Mouse (Mus musculus) layer of hippocampus, postnatal 14 days (tissue): Measurements from ENCODE around the gene Gm4858. TPM values are rescaled to one million over a fixed set of nuclear protein-coding genes. Genes with fewer than 3 reads are reported as not detected.
"Not testable (repeated sequence)": the region's sequence is repeated elsewhere in the genome, so short reads cannot be mapped to it uniquely, and the experiment has no call there.

Source experiments
- DNase-seq, 2 experiments: peaks; one replicate each; pipeline ENCODE4 v3.0.0; 2021 to 2022; ENCODE audit warnings: low spot score in 2 of 2, mixed read lengths in 1 of 2
- long read RNA-seq, 2 experiments: library from polyadenylated mRNA; stranded (forward); transcript quantifications; one replicate each; pipeline ENCODE4 v2.0.0; 2021
- total RNA-seq, 2 experiments: library from RNA; stranded (reverse); gene quantifications; 2 replicates each; pipeline ENCODE4 v1.2.3; 2021

The Gm4858 gene
- not detected for total RNA-seq
- long read RNA-seq, experiment 1: 0 reads
- long read RNA-seq, experiment 2: 0 reads

DNA sequence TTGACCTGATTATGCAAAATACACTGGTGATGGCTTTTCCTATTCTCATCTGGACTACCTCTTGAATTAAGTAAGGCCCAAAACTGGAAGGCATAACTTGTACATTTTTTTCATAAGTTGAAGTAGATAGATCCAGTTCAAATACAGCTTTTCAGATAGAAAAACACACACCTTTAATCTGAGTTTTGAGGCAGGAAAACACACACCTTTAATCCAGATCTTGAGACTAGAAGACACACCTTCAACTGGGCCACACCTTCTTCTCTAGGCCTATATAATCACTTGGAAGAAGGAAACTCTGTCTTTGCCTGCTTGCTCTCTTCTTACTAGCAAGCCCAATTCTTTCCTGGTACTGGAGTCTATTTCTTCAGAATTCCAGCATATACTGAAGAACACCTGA, at the start of gene Gm4858:
Gene Gm4858, plus strand, starts transcription at position 301 of the 400 bp plus-strand sequence.
- DNase-seq: not testable (repeated sequence)

DNA sequence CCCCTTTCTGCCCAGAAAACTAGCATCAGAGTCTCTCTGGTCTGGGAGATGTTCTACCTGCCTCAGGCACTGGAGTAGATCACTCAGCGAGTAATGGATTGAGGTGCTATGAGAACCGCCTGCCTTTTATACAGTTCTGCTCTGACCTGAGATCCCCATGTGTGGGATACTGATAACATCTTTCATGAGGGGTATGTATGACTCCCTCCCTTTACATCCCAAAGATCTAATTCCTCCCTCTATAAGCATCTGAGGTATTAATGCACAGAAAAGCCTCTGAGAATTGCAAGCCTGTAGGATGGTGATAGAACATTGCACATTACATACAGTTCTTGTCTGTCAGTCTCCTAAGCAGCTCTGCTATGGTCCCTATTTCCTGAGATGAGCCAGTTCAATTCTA, 49.7 kb upstream of the Gm4858 start, which contains the start of gene Lce1m:
Gene Lce1m, minus strand, starts transcription at position 101 of the 400 bp plus-strand sequence.
- no peak for DNase-seq

DNA sequence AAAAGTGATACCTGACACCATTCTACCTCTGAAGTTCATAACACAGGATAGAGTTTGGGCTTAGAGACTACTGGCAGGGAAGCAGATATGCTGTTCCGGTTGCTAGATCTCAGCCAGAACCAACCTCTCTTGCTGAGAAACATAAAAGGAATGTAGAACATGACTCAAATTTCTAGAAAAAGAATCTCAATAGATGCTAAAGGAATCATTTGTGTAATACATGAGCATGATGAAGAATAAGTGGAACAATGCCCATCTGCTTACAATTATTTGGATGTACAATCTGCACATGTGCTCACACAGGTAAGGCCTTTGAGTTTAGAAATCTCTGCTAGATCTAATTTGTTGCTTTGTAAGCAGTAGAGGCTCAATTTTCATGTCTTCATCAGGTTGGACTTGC, 47.5 kb upstream of the Gm4858 start:
- DNase-seq: no peak

DNA sequence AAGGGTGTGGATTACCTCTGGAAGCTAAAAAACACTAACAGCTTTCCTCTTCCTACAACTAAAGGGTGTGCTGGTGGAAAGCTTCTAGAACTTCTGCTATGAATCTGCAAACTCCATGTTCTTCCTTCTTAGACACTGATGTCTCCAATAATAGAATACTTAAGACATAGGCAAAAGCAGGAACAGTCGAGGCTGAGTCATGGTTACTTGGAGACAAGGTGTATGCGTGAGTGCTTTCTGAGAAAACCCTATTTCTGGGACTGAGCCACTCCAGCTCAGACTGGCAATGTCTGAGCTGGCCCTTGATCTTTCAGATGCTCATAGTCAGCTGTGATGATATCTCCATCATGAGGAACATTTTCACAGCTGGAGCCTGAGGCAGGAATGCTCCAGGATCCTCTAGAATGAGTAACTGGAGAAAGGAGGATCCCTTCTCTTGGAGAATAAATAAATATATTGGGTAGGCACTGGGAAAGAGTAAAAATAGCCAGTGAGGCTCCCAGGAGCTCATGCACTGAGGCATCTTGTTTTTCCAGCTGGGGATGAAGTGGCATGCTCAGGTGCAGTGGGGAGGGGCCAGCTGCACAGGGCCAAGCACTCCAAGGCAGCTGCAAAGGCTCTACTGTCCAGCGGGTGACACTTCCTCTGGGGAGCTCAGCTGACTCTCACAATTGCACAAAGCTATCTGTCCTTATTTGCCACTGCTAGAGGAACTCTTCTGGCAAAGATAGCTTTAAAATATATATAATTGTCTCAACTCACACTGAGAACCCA, 45.0 kb upstream of the Gm4858 start:
- DNase-seq: no peak

DNA sequence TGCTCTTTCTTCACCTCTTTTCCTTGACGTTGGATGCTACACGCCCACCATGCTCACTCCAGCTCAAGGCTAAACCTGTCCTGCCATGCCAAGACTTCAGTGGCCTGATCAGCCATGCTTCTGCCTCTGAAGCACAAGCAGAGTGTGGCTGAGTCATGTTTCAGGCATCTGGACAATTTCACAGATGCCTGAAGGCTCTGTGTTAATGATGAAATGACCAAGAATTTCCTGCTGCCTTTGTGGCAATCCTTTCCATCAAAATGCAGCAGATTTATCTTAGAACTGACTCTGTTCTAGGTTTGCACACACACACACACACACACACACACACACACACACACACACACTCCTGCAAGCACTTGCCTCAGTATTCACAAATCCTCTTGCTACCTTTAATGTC, 43.1 kb upstream of the Gm4858 start:
- DNase-seq: no peak

DNA sequence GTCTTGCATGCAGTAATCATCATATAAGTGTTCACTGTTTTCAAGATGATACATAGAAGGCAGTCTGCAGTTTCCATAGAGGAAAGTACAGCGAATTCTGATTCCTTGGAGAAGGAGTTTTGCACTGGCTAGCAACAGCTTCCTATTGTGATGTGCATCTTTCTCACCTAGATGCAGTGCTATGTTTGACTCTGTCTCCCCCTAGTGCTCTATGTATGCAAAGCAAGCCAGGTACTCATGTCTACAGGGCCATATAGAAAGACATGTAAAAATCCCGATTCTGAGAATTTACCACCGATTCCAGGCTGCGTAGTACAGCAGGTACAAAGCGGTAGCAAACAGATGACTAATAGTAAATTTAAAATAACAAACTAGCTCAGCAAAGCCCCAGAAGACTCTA, 37.2 kb upstream of the Gm4858 start:
- peak in 1 of 2 experiments; percentile 45 for DNase-seq

DNA sequence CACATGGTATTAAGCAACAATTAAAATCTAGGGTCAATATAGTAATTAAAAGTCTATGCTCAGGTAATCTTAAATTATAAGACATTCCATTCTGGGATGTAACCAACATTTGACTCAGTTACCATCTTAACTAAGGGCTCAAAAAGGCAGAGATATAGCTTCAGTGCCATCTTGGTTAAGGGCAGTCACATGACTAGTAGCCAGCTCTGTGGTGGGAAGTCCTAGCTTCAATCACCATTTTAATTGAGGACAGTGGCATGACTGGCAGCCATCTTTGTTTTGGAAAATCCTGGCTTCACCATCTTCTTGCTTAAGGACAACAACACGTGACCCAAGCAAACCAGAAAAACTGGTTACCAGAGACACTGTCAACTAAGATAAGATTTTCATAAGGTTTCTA, 18.4 kb upstream of the Gm4858 start:
- no peak for DNase-seq

DNA sequence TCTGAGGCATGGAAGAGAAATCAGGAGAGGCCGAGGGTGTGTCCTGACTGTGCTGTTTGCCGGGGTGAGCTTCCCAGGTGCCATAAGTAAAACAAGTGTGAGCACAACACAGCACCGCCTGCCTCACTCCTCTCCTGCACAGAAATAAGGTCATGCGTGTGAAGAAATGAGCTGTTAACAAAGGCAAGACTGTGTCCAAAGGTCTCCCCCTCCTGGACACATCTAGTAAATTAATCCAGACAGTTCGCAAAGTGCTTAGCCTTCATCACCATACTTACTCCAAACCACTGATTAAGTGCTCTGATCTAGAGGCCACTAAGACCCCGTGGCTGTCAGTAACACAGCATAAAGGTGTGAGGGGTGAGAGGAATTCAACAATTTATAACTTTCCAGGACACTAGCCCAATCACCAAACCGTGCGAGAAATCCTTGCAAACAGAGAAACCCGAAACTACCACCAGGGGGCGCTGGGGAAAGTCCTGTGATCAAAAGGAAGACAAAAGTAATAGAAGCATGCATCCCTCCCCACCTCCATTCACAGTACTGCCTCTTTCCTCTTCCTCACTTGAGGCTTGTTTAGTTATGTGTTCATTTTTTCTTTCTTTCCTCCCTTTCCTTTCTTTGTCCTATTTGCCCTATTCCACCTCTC, 15.7 kb upstream of the Gm4858 start:
- no peak for DNase-seq

DNA sequence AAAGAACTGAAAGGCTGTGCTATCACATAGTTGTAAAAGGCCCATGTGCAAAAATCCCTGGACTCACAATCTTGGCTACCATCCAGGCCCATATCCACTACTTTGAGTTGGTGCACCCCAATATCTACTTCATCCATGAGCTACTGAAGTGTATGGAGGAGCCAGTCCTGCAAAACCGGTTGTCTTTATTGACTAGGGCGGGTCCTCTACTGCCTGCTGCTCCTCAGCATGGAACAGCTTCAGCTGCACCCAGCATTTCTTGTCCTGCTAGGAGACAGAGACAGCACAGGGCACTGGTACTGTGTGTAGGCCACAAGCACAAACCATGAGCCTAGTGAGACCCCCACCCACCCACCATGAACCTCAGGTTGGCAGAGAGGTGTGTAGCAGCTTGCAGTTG, 18.0 kb downstream of the Gm4858 start:
- no peak for DNase-seq

- not testable (repeated sequence) for DNase-seq
These were observed 25.0 kb downstream of the Gm4858 start for GRCm38 (mm10) chr3:93093581-93093980.

DNA sequence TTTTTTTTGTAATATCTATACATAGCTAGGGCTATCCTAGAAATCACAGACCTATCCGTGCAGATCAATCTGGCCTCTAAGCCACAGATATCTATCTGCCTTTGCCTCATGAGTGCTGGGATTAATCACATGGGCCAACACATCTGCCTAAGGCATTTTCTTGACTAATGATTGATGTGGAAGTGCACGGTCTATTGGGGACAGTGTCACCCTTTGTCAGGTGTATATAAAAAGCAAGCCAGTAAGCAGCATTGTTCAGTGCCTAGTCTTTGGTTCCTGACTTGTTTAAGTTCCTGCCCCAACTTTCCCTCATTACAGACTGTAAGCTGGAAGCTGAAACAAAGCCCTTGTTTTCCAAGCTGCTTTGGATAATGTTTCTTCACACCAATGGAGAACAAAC, 27.8 kb downstream of the Gm4858 start:
- no peak for DNase-seq

- no peak for DNase-seq
These were observed 43.0 kb downstream of the Gm4858 start for GRCm38 (mm10) chr3:93111668-93112067.

DNA sequence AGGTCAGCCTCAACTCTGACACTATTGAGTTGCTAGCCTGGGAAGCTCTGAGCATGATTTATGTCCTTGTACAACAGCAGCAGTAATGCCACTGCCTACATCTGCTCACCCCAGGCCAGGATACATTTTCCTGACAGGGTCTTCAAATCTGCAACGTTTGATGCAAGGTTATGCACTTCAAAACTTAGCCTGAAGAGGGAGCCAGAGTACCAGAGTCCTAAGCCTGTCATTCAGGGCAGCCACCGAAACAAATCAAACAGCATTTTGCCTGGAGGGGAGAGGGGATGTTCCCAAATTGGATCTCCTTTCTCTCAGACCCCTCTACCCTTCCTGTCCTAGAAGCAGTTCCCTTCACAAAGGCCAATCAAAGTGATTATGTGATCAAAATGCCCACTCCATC, 45.9 kb downstream of the Gm4858 start:
- DNase-seq: peak; percentile 40 to 48

- DNase-seq: no peak
These were observed 50.5 kb downstream of the Gm4858 start for GRCm38 (mm10) chr3:93119101-93119500.

Other genes starting within 250 kb of the Gm4858 start
- gene Kprp, start 241.6 kb upstream of the Gm4858 start, total RNA-seq: not detected
- gene Lce1l, start 217.5 kb upstream of the Gm4858 start, total RNA-seq: not detected
- not detected for gene 2310050C09Rik, start 198.6 kb upstream of the Gm4858 start, total RNA-seq
- gene Lce3a, start 142.6 kb upstream of the Gm4858 start, total RNA-seq: not detected
- not detected for gene Lce3b, start 135.8 kb upstream of the Gm4858 start, total RNA-seq
- gene Lce3c, start 124.3 kb upstream of the Gm4858 start, total RNA-seq: not detected
- not detected for gene Lce3d, start 111.4 kb upstream of the Gm4858 start, total RNA-seq
- gene Lce3e, start 101.8 kb upstream of the Gm4858 start, total RNA-seq: not detected
- gene Lce3f, start 76.6 kb upstream of the Gm4858 start, total RNA-seq: not detected
- gene Crct1, start 53.1 kb upstream of the Gm4858 start, total RNA-seq: not detected
- gene Lce1m, start 49.8 kb upstream of the Gm4858 start, total RNA-seq: not detected
- gene Crnn, start 76.0 kb downstream of the Gm4858 start, total RNA-seq: not detected
- gene Flg2, start 128.5 kb downstream of the Gm4858 start, total RNA-seq: not detected
- not detected for gene Flg, start 204.7 kb downstream of the Gm4858 start, total RNA-seq